Comparison of ENCODE assay signal across 15 mouse cellular contexts in genomic region chr1:95315981-95316380, GRCm38 (mm10). TPM values are rescaled to one million over a fixed set of nuclear protein-coding genes. Genes with fewer than 3 reads are reported as not detected.
DNase-seq lines count a peak whose midpoint lies in the region; ATAC-seq lines count a peak whose summit lies in the region.
"Had no signal": no experiment of that assay in that cellular context is flagged by ENCODE, and none has a peak within 500 bp of the region (broad histone marks: within the 10 kb centered on the region; RNA-seq: fewer than 3 reads in every experiment).

No protein-coding gene starts in this region.

- H3K9me3 ChIP-seq in heart, embryonic 10.5 days = no peaks in the 10 kb centered on the region
- H3K9me3 ChIP-seq in heart, embryonic 16.5 days (replicated peaks; ENCODE audit: control insufficient read depth, low read length) = no peaks in the 10 kb centered on the region
- H3K9me3 ChIP-seq: forebrain, embryonic 13.5 days; midbrain, embryonic 12.5 days; neural tube, embryonic 15.5 days had no signal

- H3K27ac ChIP-seq in heart, embryonic 10.5 days = no peak overlapping the region
- no peak overlapping the region for H3K27ac ChIP-seq in heart, embryonic 16.5 days (ENCODE audit: low read length)
- H3K27ac ChIP-seq: forebrain, embryonic 13.5 days; hindbrain, postnatal 0 days; midbrain, embryonic 12.5 days; neural tube, embryonic 15.5 days had no signal

- intact Hi-C loops in left cerebral cortex, postnatal 4 days (cut with DNase I) = loop anchor here (10.0 kb wide), 1 partner anchor 1171 kb away; no protein-coding TSS in a partner anchor

- H3K4me1 ChIP-seq in heart, embryonic 10.5 days = peaks cover 9% of the 10 kb centered on the region
- H3K4me1 ChIP-seq in heart, embryonic 16.5 days (ENCODE audit: control insufficient read depth, insufficient read depth, low read length) = peaks cover 15% of the 10 kb centered on the region

- WGBS in heart, embryonic 10.5 days = 80% methylated on average over 6 of the region's 6 CpGs
- WGBS in heart, embryonic 16.5 days = 48% methylated on average over 6 of the region's 6 CpGs

- H3K36me3 ChIP-seq in heart, embryonic 10.5 days = no peaks in the 10 kb centered on the region
- no peaks in the 10 kb centered on the region for H3K36me3 ChIP-seq in heart, embryonic 16.5 days (ENCODE audit: control insufficient read depth, insufficient read depth)
- H3K36me3 ChIP-seq: midbrain, embryonic 12.5 days; neural tube, embryonic 15.5 days had no signal

- DNase-seq in heart, adult 9 months (ENCODE audit: low spot score in 2 of 2) = peak; percentile 5 to 15
- no peak for DNase-seq in heart, embryonic 10.5 days (ENCODE audit: low spot score)
- peak; percentile 16 for DNase-seq in cerebellum, adult 9-11 months
- DNase-seq in left cerebral cortex, postnatal 4 days = peak; percentile 3
- no peak for DNase-seq in urinary bladder, postnatal 4 days (ENCODE audit: low spot score in 2 of 2)
- DNase-seq in adrenal gland, adult (ENCODE audit: inconsistent age in 2 of 2, low spot score in 1 of 2) = no peak
- DNase-seq in MN1 (ENCODE audit: low spot score) = no peak
- DNase-seq: embryo, embryonic 11 days; kidney, postnatal 4 days had no signal

- H3K4me3 ChIP-seq in heart, embryonic 10.5 days = no peak overlapping the region
- no peak overlapping the region for H3K4me3 ChIP-seq in heart, embryonic 16.5 days (ENCODE audit: low read length)
- H3K4me3 ChIP-seq: forebrain, embryonic 13.5 days; midbrain, embryonic 12.5 days; neural tube, embryonic 15.5 days had no signal

- peak overlapping the region; percentile 8; the same call in 1 of the 2 replicates for H3K4me2 ChIP-seq in heart, embryonic 16.5 days (ENCODE audit: low read depth, low read length)
- H3K4me2 ChIP-seq: forebrain, embryonic 13.5 days; liver, embryonic 11.5 days; midbrain, embryonic 12.5 days; neural tube, embryonic 15.5 days had no signal

- H3K9ac ChIP-seq in heart, embryonic 16.5 days (ENCODE audit: low read length) = no peak overlapping the region
- H3K9ac ChIP-seq: forebrain, embryonic 13.5 days; midbrain, embryonic 12.5 days; neural tube, embryonic 15.5 days had no signal

- ATAC-seq in heart, embryonic 16.5 days (replicated peaks; ENCODE audit: extremely low read depth, insufficient read depth, low FRiP score) = no peak
- ATAC-seq: forebrain, embryonic 13.5 days; hindbrain, postnatal 0 days had no signal

- H3K27me3 ChIP-seq in heart, embryonic 10.5 days (ENCODE audit: insufficient read depth, poor library complexity, severe bottlenecking) = no peaks in the 10 kb centered on the region
- no peaks in the 10 kb centered on the region for H3K27me3 ChIP-seq in heart, embryonic 16.5 days (ENCODE audit: control insufficient read depth, insufficient read depth, low read length)
- H3K27me3 ChIP-seq: forebrain, embryonic 13.5 days; midbrain, embryonic 12.5 days; neural tube, embryonic 15.5 days had no signal

RNA-seq across cellular contexts. Expression of gene Fam174a, which starts 2.6 kb away (rescaled TPM):
- polyA plus RNA-seq in heart, embryonic 10.5 days (2016; fragmentation: Nextera tagmentation; extraction: Ambion mirVana) = 16.9 and 18.9 TPM in 2 replicates
- polyA plus RNA-seq in heart, embryonic 16.5 days (2015; fragmentation: Nextera tagmentation; extraction: Ambion mirVana) = 27.8 and 30.7 TPM in 2 replicates
- 10 to 100 TPM; 17.2 to 17.9 TPM for total RNA-seq in left cerebral cortex, postnatal 4 days (2021)

Comparison
In these comparisons a context has a peak if more than half of its experiments do, and no peak if none do; other contexts are left out.
1. DNase-seq: peak in heart, adult 9 months (2 of 2), cerebellum, adult 9-11 months (single experiment) and left cerebral cortex, postnatal 4 days (single experiment); none in heart, embryonic 10.5 days (single experiment), urinary bladder, postnatal 4 days (0 of 2), adrenal gland, adult (0 of 2) and MN1 (single experiment).